Mouse (Mus musculus) CD4-positive, CD25-positive, alpha-beta regulatory T cell, adult 4 months (primary cell): ENCODE results near the gene 4930568D16Rik. TPM values are rescaled to one million over a fixed set of nuclear protein-coding genes. Genes with fewer than 3 reads are reported as not detected.

Source experiments
- polyA plus RNA-seq, 2 experiments: library from polyadenylated mRNA; unstranded; fragments of 100-300 nt; shearing (Covaris generic); gene quantifications; one replicate each; pipeline ENCODE4 v1.2.1; 2017

4930568D16Rik gene
- polyA plus RNA-seq, 2 experiments from 2014 or later = not detected

Other genes starting within 250 kb of the 4930568D16Rik start
- gene Rab14, start 166.6 kb downstream of the 4930568D16Rik start, polyA plus RNA-seq = 100 to 1,000 TPM in 1 of 2 experiments, 10 to 100 TPM in 1; 86.1 to 124 TPM
- gene Gsn, start 111.3 kb downstream of the 4930568D16Rik start, polyA plus RNA-seq = 10 to 100 TPM; 27.3 to 33.1 TPM
- 1 to 10 TPM; 2.6 to 3.6 TPM for gene Stom, start 30.8 kb downstream of the 4930568D16Rik start, polyA plus RNA-seq
- gene 4930402F06Rik, start 29.4 kb upstream of the 4930568D16Rik start, polyA plus RNA-seq = not detected
- gene Ggta1, start 95.5 kb upstream of the 4930568D16Rik start, polyA plus RNA-seq = 10 to 100 TPM; 19.3 to 28.4 TPM
- under 1 TPM; 0.30 to 0.53 TPM for gene Dab2ip, start 190.5 kb upstream of the 4930568D16Rik start, polyA plus RNA-seq